Mouse (Mus musculus): ENCODE data around the gene AB124611. TPM values are rescaled to one million over a fixed set of nuclear protein-coding genes. Genes with fewer than 3 reads are reported as not detected.
"Not testable (repeated sequence)": the region's sequence is repeated elsewhere in the genome, so short reads cannot be mapped to it uniquely, and the experiment has no call there.

Gene AB124611
- polyA plus RNA-seq, 1 experiment from 2014 or later, result 5.9 TPM

DNA sequence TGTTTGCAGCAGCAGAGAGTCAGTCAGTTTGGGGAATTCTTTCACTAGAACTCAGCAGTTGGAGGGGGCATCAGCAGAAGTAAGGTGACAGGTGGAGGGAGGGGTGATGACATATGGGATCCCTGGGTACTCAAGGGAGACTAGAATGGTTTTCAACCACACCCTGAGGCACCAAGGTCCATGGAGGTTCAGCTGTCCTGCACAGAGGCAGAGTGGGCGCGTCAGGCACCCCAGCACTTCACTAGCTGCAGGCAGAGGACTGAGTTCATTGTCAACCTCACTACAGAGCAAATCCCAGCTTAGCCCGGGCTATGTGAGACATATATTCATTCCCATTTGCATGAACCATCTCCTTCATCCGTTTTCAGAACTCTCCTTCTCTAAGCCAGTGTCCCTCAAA lies 11.0 kb downstream of the AB124611 start:
- no peak for ATAC-seq (ENCODE audit: insufficient read depth, low FRiP score)
- H3K27ac ChIP-seq (ENCODE audit: low read length), result no peak overlapping the region
- WGBS, result 66% methylated on average over 4 of the region's 4 CpGs
- H3K4me3 ChIP-seq (replicated peaks; ENCODE audit: low read length), result no peak overlapping the region
- no peaks in the 10 kb centered on the region for H3K36me3 ChIP-seq (ENCODE audit: control insufficient read depth, insufficient read depth, low read length)
- H3K27me3 ChIP-seq (ENCODE audit: control insufficient read depth, insufficient read depth, low read length), result no peaks in the 10 kb centered on the region
- no peaks in the 10 kb centered on the region for H3K9me3 ChIP-seq (replicated peaks; ENCODE audit: control insufficient read depth, low read length)
- no peak overlapping the region for H3K4me2 ChIP-seq (ENCODE audit: low read depth, low read length)
- no peak overlapping the region for H3K9ac ChIP-seq (ENCODE audit: low read length)
- 0 out of 2 replicates have a peak, but pooled peaks cover 2% of the 10 kb centered on the region for H3K4me1 ChIP-seq (ENCODE audit: control insufficient read depth, insufficient read depth, low read length)

DNA sequence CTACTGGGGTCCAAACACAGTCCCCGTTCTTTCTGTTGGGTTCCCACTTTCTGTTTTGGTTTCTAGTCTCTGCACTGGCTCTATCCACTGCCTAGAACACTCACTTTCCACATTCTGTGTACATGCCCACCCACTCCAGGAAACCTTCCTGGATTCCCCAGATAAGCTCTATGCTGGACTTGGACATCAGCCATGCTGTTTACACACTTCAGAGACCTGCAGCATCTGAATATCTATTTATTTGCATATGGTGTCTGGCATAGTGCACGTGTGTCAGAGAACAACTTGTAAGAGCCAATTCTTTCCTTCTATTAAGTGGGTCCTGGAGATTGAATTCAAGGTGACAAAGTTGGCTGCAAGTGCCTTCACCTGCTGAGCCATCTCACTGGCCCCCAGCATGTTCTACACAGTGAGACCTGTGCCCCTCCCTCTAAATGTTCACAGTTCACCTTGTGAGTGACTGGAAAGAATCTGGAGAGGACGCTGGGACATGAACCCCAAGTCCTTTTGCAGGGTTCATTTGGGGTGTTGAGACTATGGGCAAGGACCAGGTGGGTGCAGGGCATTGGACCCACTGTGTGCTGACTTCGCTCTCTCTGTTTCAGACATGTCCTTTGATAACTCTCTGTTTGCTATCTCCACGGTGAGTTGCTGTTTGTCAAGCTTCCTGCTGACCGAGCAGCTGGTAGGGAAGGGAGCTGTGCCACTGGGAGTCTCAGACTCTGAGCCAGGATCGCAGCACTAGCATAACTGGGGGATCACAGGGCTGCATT lies 14.2 kb downstream of the AB124611 start:
- H3K9ac ChIP-seq (ENCODE audit: low read length), result no peak overlapping the region
- no peak overlapping the region for H3K27ac ChIP-seq (ENCODE audit: low read length)
- H3K4me2 ChIP-seq (ENCODE audit: low read depth, low read length), result no peak overlapping the region
- no peak for ATAC-seq (ENCODE audit: insufficient read depth, low FRiP score)
- H3K36me3 ChIP-seq (ENCODE audit: control insufficient read depth, insufficient read depth, low read length), result no peaks in the 10 kb centered on the region
- WGBS, result 71% methylated on average over 7 of the region's 7 CpGs
- peaks cover 13% of the 10 kb centered on the region for H3K4me1 ChIP-seq (ENCODE audit: control insufficient read depth, insufficient read depth, low read length)
- no peak overlapping the region for H3K4me3 ChIP-seq (replicated peaks; ENCODE audit: low read length)
- no peaks in the 10 kb centered on the region for H3K27me3 ChIP-seq (ENCODE audit: control insufficient read depth, insufficient read depth, low read length)
- H3K9me3 ChIP-seq (replicated peaks; ENCODE audit: control insufficient read depth, low read length), result no peaks in the 10 kb centered on the region

DNA sequence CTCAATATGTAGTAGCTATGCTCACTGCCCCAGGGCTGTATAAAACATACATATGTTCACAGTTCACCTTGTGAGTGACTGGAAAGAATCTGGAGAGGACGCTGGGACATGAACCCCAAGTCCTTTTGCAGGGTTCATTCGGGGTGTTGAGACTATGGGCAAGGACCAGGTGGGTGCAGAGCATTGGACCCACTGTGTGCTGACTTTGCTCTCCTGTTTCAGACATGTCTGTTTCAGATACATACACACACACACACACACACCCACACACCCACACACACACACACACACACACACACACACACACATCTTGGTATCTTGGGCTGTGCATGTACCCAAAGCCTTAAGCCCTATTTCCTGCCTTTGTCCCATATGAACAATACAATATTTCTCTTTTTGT lies 16.0 kb downstream of the AB124611 start:
- H3K9me3 ChIP-seq (replicated peaks; ENCODE audit: control insufficient read depth, low read length); H3K4me2 ChIP-seq (ENCODE audit: low read depth, low read length); H3K4me3 ChIP-seq (replicated peaks; ENCODE audit: low read length); H3K27me3 ChIP-seq (ENCODE audit: control insufficient read depth, insufficient read depth, low read length); H3K9ac ChIP-seq (ENCODE audit: low read length); ATAC-seq (ENCODE audit: insufficient read depth, low FRiP score); H3K36me3 ChIP-seq (ENCODE audit: control insufficient read depth, insufficient read depth, low read length); H3K27ac ChIP-seq (ENCODE audit: low read length): not testable (repeated sequence)
- peaks cover 13% of the 10 kb centered on the region for H3K4me1 ChIP-seq (ENCODE audit: control insufficient read depth, insufficient read depth, low read length)
- 90% methylated on average over 2 of the region's 2 CpGs for WGBS

DNA sequence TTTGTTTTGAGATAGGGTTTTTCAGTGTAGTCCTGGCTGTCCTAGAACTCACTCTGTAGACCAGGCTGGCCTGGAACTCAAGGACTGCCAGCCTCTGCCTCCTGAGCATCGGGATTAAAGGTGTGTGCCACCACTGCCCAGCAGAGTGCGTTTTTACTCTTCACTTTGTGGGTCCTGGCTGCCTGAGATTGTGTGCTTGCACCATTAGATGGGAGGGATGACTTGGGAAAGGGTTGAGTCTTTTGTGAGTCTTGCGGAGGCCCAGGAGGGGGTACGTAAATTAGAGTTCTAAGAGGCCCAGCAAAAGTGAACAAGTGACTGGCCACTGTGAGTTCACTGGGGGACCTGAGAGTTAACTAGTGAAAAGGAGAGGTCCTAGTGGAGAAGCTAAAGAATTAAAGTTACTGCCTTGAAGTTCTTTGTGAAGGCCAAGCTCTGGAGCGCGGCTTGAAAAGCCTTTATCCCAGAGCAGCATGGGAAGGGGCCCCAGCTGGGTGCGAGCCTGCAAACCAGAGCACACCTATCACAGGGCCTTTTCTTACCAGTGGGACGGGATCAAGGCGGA lies 19.5 kb downstream of the AB124611 start:
- peak; percentile 82 for ATAC-seq (ENCODE audit: insufficient read depth, low FRiP score)
- Histone ChIP-seq H3K4me1 (ENCODE audit: control insufficient read depth, insufficient read depth, low read length) (peaks cover 26% of the 10 kb centered on the region), H3K36me3 (ENCODE audit: control insufficient read depth, insufficient read depth, low read length) (0 out of 2 replicates have a peak, but pooled peaks cover 3% of the 10 kb centered on the region), H3K9ac (ENCODE audit: low read length) (peak overlapping the region; percentile 82), H3K4me2 (ENCODE audit: low read depth, low read length) (peak overlapping the region; percentile 51), H3K9me3 (replicated peaks; ENCODE audit: control insufficient read depth, low read length) (no peaks in the 10 kb centered on the region), H3K27me3 (ENCODE audit: control insufficient read depth, insufficient read depth, low read length) (no peaks in the 10 kb centered on the region), H3K4me3 (replicated peaks; ENCODE audit: low read length) (peak overlapping the region; percentile 79), H3K27ac (ENCODE audit: low read length) (peak overlapping the region; percentile 98)
- WGBS, result 13% methylated on average over 9 of the region's 9 CpGs

DNA sequence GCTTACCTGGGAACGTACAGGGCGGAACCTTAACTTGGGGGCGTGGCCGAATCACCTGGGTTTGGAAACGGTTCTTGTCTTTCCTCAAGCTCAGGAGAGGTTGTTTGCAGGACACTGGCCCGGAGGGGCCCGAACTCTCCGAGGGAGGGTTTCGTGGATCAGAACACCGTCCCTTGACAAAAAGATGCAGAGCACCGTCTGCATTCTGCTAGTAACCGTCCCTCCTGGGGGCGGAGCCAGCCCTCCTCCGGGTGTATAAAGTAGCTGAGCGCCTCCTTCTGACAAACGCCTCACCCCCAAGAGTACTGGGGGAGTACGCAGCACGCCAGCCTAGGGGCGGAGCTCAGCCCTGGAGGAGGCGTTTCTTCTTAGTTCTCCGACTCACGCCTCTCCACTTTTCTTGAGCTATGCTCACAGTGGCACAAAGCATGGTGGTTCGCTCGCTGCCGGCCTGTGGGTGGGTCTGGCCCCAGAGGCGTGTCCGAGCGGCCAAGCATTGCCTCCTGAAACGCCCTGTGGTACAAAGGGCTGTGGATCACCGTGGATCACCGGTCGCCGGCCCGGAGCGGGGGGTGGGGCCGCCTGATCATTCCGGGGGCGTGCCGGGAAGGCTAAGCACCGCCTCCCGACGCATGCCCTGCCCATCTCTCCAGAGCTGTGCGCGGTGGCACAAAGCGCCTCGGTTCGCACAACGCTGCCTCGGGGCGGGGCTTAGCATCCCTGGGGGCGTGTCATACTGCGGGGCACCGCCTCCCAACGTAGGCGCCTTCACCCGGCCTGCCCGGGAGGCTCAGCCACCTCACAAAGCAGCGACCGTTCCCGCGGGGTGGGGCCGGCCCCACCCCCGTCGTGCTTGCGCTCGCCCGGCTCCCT lies 20.2 kb downstream of the AB124611 start:
- Histone ChIP-seq H3K9ac (ENCODE audit: low read length) (peak overlapping the region; percentile 94), H3K27ac (ENCODE audit: low read length) (peak overlapping the region; percentile 98), H3K4me2 (ENCODE audit: low read depth, low read length) (peak overlapping the region; percentile 51), H3K4me3 (replicated peaks; ENCODE audit: low read length) (peak overlapping the region; percentile 79), H3K4me1 (ENCODE audit: control insufficient read depth, insufficient read depth, low read length) (peaks cover 26% of the 10 kb centered on the region), H3K27me3 (ENCODE audit: control insufficient read depth, insufficient read depth, low read length) (no peaks in the 10 kb centered on the region), H3K36me3 (ENCODE audit: control insufficient read depth, insufficient read depth, low read length) (0 out of 2 replicates have a peak, but pooled peaks cover 7% of the 10 kb centered on the region), H3K9me3 (replicated peaks; ENCODE audit: control insufficient read depth, low read length) (no peaks in the 10 kb centered on the region)
- ATAC-seq (ENCODE audit: insufficient read depth, low FRiP score), result peak; percentile 94
- under 1% methylated on average over 67 of the region's 67 CpGs for WGBS

DNA sequence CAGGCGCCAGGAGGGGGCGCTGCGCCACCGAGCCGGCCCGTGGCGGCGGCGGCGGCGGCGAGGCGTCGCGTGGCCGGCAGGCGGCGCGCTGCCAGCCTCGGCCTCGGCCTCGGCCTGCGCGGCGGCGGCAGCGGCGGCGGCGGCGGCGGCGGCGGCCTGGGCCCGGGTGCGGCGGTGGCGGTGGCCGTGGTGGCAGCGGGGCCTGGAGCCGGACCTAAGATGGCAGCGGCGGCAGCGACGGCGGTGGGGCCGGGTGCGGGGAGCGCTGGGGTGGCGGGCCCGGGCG lies 20.8 kb downstream of the AB124611 start, which contains the start of gene Carm1:
Carm1 (plus strand) TSS at position 106 of the 286 bp plus-strand sequence.
- Histone ChIP-seq H3K27me3 (ENCODE audit: control insufficient read depth, insufficient read depth, low read length) (no peaks in the 10 kb centered on the region), H3K27ac (ENCODE audit: low read length) (peak within 1 kb of the TSS; percentile 98), H3K9ac (ENCODE audit: low read length) (peak within 1 kb of the TSS; percentile 94), H3K36me3 (ENCODE audit: control insufficient read depth, insufficient read depth, low read length) (peaks cover 7% of the 10 kb centered on the region; the same call in 1 of the 2 replicates), H3K4me2 (ENCODE audit: low read depth, low read length) (peak within 1 kb of the TSS; percentile 82), H3K9me3 (replicated peaks; ENCODE audit: control insufficient read depth, low read length) (no peaks in the 10 kb centered on the region), H3K4me3 (replicated peaks; ENCODE audit: low read length) (peak within 1 kb of the TSS; percentile 79), H3K4me1 (ENCODE audit: control insufficient read depth, insufficient read depth, low read length) (peaks cover 26% of the 10 kb centered on the region)
- under 1% methylated on average over 39 of the region's 52 CpGs for whole genome bisulfite sequencing
- no peak for ATAC-seq (ENCODE audit: insufficient read depth, low FRiP score)

DNA sequence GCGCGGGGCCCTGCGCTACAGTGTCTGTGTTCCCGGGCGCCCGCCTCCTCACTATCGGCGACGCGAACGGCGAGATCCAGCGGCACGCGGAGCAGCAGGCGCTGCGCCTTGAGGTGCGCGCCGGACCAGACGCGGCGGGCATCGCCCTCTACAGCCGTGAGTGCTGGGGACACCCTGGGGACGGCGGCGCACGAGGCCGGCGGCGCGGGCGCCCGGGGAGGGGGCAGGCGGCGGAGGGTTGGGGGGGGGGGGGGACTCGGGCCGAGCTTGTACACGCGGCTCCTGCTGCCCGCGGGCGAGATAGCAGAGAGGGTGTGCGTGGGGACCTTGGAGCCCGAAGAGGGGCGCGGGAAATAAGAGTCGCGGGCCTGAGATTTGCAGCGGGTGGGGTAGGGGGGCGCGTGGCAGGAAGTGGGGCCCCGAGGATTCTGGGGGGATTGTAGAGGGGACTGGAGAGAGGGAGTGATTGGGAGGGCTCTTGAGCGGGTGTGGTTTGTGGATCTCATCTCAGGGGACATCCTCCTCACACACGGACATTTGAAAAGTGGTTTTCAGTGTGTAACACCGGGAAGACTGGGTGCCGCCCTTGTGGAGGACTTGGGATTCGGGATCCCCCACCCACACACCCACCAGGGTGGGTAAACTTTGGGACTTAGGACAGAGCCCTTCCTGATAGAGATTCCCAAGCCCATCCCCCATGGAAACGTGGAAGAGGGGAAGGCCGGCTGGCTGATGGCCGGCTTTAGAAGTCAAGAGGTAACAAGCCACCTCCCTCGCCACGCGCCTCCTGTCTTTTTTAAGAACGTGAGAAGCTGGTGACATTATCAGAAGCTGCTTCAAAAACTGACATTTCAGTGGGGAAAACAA lies 21.3 kb downstream of the AB124611 start:
- Histone ChIP-seq H3K9me3 (replicated peaks; ENCODE audit: control insufficient read depth, low read length) (no peaks in the 10 kb centered on the region), H3K4me2 (ENCODE audit: low read depth, low read length) (peak overlapping the region; percentile 82), H3K4me3 (replicated peaks; ENCODE audit: low read length) (peak overlapping the region; percentile 79), H3K36me3 (ENCODE audit: control insufficient read depth, insufficient read depth, low read length) (peaks cover 7% of the 10 kb centered on the region; the same call in 1 of the 2 replicates), H3K27ac (ENCODE audit: low read length) (peak overlapping the region; percentile 98), H3K4me1 (ENCODE audit: control insufficient read depth, insufficient read depth, low read length) (peaks cover 26% of the 10 kb centered on the region), H3K27me3 (ENCODE audit: control insufficient read depth, insufficient read depth, low read length) (no peaks in the 10 kb centered on the region), H3K9ac (ENCODE audit: low read length) (peak overlapping the region; percentile 94)
- under 1% methylated on average over 59 of the region's 66 CpGs for WGBS
- ATAC-seq (ENCODE audit: insufficient read depth, low FRiP score), result peak; percentile 3; the same call in 1 of the 2 replicates

DNA sequence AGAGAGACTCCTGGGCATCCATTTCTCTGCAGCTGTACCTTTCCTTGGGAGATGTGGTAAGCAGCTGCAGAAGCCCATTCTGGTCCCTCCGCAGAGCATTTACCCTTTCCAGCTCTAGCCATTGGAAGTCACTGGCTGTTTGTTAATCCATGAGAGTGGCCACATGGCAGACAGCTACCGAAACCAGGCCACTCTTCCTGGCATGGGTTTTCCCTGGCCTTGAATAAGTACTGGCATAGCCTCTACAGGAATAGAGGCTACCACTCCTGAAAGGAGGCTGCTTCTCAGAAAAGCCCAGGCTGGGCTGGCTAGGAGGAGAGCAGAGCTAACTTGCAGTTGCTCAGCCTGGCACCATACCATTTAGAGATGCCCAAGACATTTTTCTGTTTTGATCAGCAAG lies 25.1 kb downstream of the AB124611 start:
- no peak overlapping the region for H3K27ac ChIP-seq (ENCODE audit: low read length)
- ATAC-seq (ENCODE audit: insufficient read depth, low FRiP score), result no peak
- H3K9ac ChIP-seq (ENCODE audit: low read length), result no peak overlapping the region
- peaks cover 13% of the 10 kb centered on the region for H3K4me1 ChIP-seq (ENCODE audit: control insufficient read depth, insufficient read depth, low read length)
- H3K9me3 ChIP-seq (replicated peaks; ENCODE audit: control insufficient read depth, low read length), result no peaks in the 10 kb centered on the region
- no peak overlapping the region for H3K4me3 ChIP-seq (replicated peaks; ENCODE audit: low read length)
- no peak overlapping the region for H3K4me2 ChIP-seq (ENCODE audit: low read depth, low read length)
- WGBS, result 98% methylated on average over 2 of the region's 2 CpGs
- no peaks in the 10 kb centered on the region for H3K27me3 ChIP-seq (ENCODE audit: control insufficient read depth, insufficient read depth, low read length)
- peaks cover 10% of the 10 kb centered on the region; the same call in 1 of the 2 replicates for H3K36me3 ChIP-seq (ENCODE audit: control insufficient read depth, insufficient read depth, low read length)

All from stomach, embryonic 16.5 days (tissue).